Mouse (Mus musculus) MEL (cell line): ENCODE data around the gene Gm8947.
A peak's percentile ranks its signal among the peaks of the same experiment; 100 is the strongest.

Source experiments
- BHLHE40 ChIP-seq: IDR thresholded peaks from 2 replicates; pipeline ENCODE4 v1.6.1; 2012; ENCODE audit warnings: low read depth, mild to moderate bottlenecking, inconsistent platforms, low read length, improper control_type of control experiment, borderline replicate concordance
- CTCF ChIP-seq, 3 experiments: IDR thresholded peaks in 2 of 3; conservative IDR thresholded peaks in 1 of 3; 2 replicates each; pipeline ENCODE4 v1.5.1; 2011 to 2012; ENCODE audit warnings: low read length in 3 of 3, low read depth in 2 of 3, mild to moderate bottlenecking in 2 of 3, improper control_type of control experiment in 1 of 3, inconsistent platforms in 1 of 3, mixed read lengths in 1 of 3, moderate library complexity in 1 of 3; ENCODE audit not compliant: control insufficient read depth in 1 of 3, insufficient read depth in 1 of 3, poor library complexity in 1 of 3, severe bottlenecking in 1 of 3
- EP300 ChIP-seq, 2 experiments: IDR thresholded peaks; 2 replicates each; pipeline ENCODE4 v1.6.1; 2011; ENCODE audit warnings: improper control_type of control experiment in 2 of 2, low read length in 2 of 2, low read depth in 1 of 2, mild to moderate bottlenecking in 1 of 2
- KAT2A ChIP-seq: conservative IDR thresholded peaks from 2 replicates; pipeline ENCODE4 v1.6.1; 2012; ENCODE audit warnings: low read depth, low read length, improper control_type of control experiment, inconsistent platforms
- MAFK ChIP-seq: IDR thresholded peaks from 2 replicates; pipeline ENCODE4 v1.6.1; 2011; ENCODE audit warnings: low read depth, mild to moderate bottlenecking, low read length, improper control_type of control experiment, borderline replicate concordance
- MAX ChIP-seq: IDR thresholded peaks from 2 replicates; pipeline ENCODE4 v1.6.1; 2011; ENCODE audit warnings: low read length, improper control_type of control experiment
- MEF2A ChIP-seq: IDR thresholded peaks from 2 replicates; pipeline ENCODE4 v1.6.1; 2014; ENCODE audit warnings: low read depth, mild to moderate bottlenecking, inconsistent platforms, low read length, improper control_type of control experiment; ENCODE audit not compliant: poor library complexity, insufficient replicate concordance, severe bottlenecking; ENCODE audit errors: extremely low read depth
- MXI1 ChIP-seq: IDR thresholded peaks from 2 replicates; pipeline ENCODE4 v1.6.1; 2011; ENCODE audit warnings: mild to moderate bottlenecking, low read depth, low read length, improper control_type of control experiment
- MYC ChIP-seq: IDR thresholded peaks from 2 replicates; pipeline ENCODE4 v1.6.1; 2011; ENCODE audit warnings: low read depth, mild to moderate bottlenecking, low read length, improper control_type of control experiment, moderate library complexity
- POLR2AphosphoS5 ChIP-seq: IDR thresholded peaks from 2 replicates; pipeline ENCODE4 v1.6.1; 2012; ENCODE audit warnings: low read depth, borderline replicate concordance, mild to moderate bottlenecking, inconsistent platforms, low read length, moderate library complexity, mixed read lengths
- TAL1 ChIP-seq: IDR thresholded peaks from 2 replicates; pipeline ENCODE4 v1.6.1; 2012; ENCODE audit warnings: mild to moderate bottlenecking, inconsistent platforms, low read length, moderate library complexity, mixed read lengths
- USF2 ChIP-seq, 2 experiments: IDR thresholded peaks; 2 replicates each; pipeline ENCODE4 v1.6.1; 2011 to 2012; ENCODE audit warnings: improper control_type of control experiment in 2 of 2, low read length in 2 of 2, borderline replicate concordance in 1 of 2, inconsistent platforms in 1 of 2, low read depth in 1 of 2, mild to moderate bottlenecking in 1 of 2; ENCODE audit not compliant: insufficient read depth in 1 of 2
- ZMIZ1 ChIP-seq: IDR thresholded peaks from 2 replicates; pipeline ENCODE4 v1.6.1; 2012; ENCODE audit warnings: low read depth, mild to moderate bottlenecking, inconsistent platforms, low read length, improper control_type of control experiment, moderate library complexity
- ZNF384 ChIP-seq: IDR thresholded peaks from 2 replicates; pipeline ENCODE4 v1.6.1; 2012; ENCODE audit warnings: low read depth, mild to moderate bottlenecking, inconsistent platforms, low read length, improper control_type of control experiment

DNA sequence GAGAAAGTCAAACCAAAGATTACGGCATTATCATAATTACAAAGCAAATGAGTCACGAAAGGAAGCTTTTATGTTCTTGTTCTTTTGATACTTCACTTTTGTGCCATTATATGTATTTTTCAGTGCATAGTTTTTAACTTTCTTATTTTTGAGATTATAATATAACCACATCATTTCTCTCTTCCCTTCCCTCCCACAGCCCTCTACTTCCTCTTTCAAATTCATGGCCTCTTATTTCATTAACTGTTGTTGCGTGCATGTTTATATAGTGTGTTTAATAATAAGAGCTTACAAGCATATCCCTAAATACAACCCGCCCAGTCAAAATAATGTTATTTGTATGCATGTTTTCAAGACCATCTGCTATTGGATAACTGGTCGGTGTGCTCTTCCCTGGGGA lies 26.9 kb downstream of the Gm8947 start:
- TF ChIP-seq BHLHE40 (no peak), MYC (no peak), CTCF (IDR thresholded peaks at IDR 0.05 in 2 of 3, conservative IDR thresholded peaks at IDR 0.05 in 1 of 3; ENCODE audit: control insufficient read depth in 1 of 3, insufficient read depth in 1 of 3, low read depth in 2 of 3, low read length in 3 of 3, poor library complexity in 1 of 3, severe bottlenecking in 1 of 3) (no peak), TAL1 (no peak), MAFK (no peak), EP300 (IDR thresholded peaks at IDR 0.05; ENCODE audit: low read depth in 1 of 2, low read length in 2 of 2) (peak in 1 of 2 experiments; percentile 17; a peak in 1 of 4 replicates), POLR2AphosphoS5 (no peak), USF2 (IDR thresholded peaks at IDR 0.05; ENCODE audit: borderline replicate concordance in 1 of 2, insufficient read depth in 1 of 2, low read depth in 1 of 2, low read length in 2 of 2) (no peak), MAX (no peak), MXI1 (no peak), MEF2A (no peak), ZNF384 (no peak), ZMIZ1 (no peak), KAT2A (no peak)
